Mouse (Mus musculus) frontal cortex, postnatal 36 days (tissue): Measurements from ENCODE around the gene Rbfox1.

Source experiments
- DNase-seq, 2 experiments: peaks; one replicate each; pipeline ENCODE4 v3.0.0; 2022; ENCODE audit warnings: low spot score in 2 of 2

The Rbfox1 gene

GRCm38 (mm10) chr16:7145505-7145904, 1260.3 kb downstream of the Rbfox1 start:
- DNase-seq, result no peak

GRCm38 (mm10) chr16:7146454-7146853, 1261.3 kb downstream of the Rbfox1 start:
- DNase-seq, result no peak

- DNase-seq, result no peak
These were observed 1262.7 kb downstream of the Rbfox1 start for GRCm38 (mm10) chr16:7147884-7148283.

- no peak for DNase-seq
These were observed 1264.1 kb downstream of the Rbfox1 start for GRCm38 (mm10) chr16:7149106-7149899.

- no peak for DNase-seq
These were observed 1265.1 kb downstream of the Rbfox1 start for GRCm38 (mm10) chr16:7150201-7150791.

- DNase-seq, result no peak
These were observed 1267.2 kb downstream of the Rbfox1 start for GRCm38 (mm10) chr16:7152401-7152800.

- DNase-seq, result no peak
These were observed 1269.5 kb downstream of the Rbfox1 start for GRCm38 (mm10) chr16:7154671-7155070.

GRCm38 (mm10) chr16:7158856-7159826, 1274.0 kb downstream of the Rbfox1 start:
- DNase-seq, result no peak

- DNase-seq, result no peak
These were observed 1274.7 kb downstream of the Rbfox1 start for GRCm38 (mm10) chr16:7159827-7160217.

- DNase-seq, result no peak
These were observed 1277.0 kb downstream of the Rbfox1 start for GRCm38 (mm10) chr16:7162168-7162567.

GRCm38 (mm10) chr16:7163688-7164087, 1278.5 kb downstream of the Rbfox1 start:
- DNase-seq, result no peak

- no peak for DNase-seq
These were observed 1279.1 kb downstream of the Rbfox1 start for GRCm38 (mm10) chr16:7164153-7164737.

- DNase-seq, result peak in 1 of 2 experiments; percentile 37
These were observed 1290.8 kb downstream of the Rbfox1 start for GRCm38 (mm10) chr16:7175960-7176359.

- DNase-seq, result no peak
These were observed 1302.6 kb downstream of the Rbfox1 start for GRCm38 (mm10) chr16:7187788-7188187.

GRCm38 (mm10) chr16:7193535-7193934, 1308.4 kb downstream of the Rbfox1 start:
- DNase-seq, result peak; percentile 54 to 70

GRCm38 (mm10) chr16:7197953-7198352, 1312.8 kb downstream of the Rbfox1 start:
- DNase-seq, result no peak

GRCm38 (mm10) chr16:7200239-7200638, 1315.1 kb downstream of the Rbfox1 start:
- DNase-seq, result no peak

GRCm38 (mm10) chr16:7201816-7202215, 1316.7 kb downstream of the Rbfox1 start:
- DNase-seq, result no peak

- no peak for DNase-seq
These were observed 1321.2 kb downstream of the Rbfox1 start for GRCm38 (mm10) chr16:7206116-7206900.

GRCm38 (mm10) chr16:7207599-7207998, 1322.4 kb downstream of the Rbfox1 start:
- no peak for DNase-seq

- DNase-seq, result peak in 1 of 2 experiments; percentile 55
These were observed 1327.6 kb downstream of the Rbfox1 start for GRCm38 (mm10) chr16:7212756-7213155.
